Mouse (Mus musculus): ENCODE data around the gene Cacna1f.

The Cacna1f gene

GRCm38 (mm10) chrX:7632560-7632959 lies 25.7 kb downstream of the Cacna1f start:
- no peak for DNase-seq (ENCODE audit: low read depth, low spot score)

- no peak for DNase-seq (ENCODE audit: low read depth, low spot score)
Observed at GRCm38 (mm10) chrX:7635101-7635500, 28.2 kb downstream of the Cacna1f start.

GRCm38 (mm10) chrX:7638401-7639091 lies 31.7 kb downstream of the Cacna1f start, which contains the start of gene Syp:
TSS of gene Syp (plus strand) at chrX:7638471.
- peak; percentile 90 for DNase-seq (ENCODE audit: low read depth, low spot score)

GRCm38 (mm10) chrX:7639536-7640325 lies 32.8 kb downstream of the Cacna1f start:
- no peak for DNase-seq (ENCODE audit: low read depth, low spot score)

GRCm38 (mm10) chrX:7640785-7641184 lies 33.9 kb downstream of the Cacna1f start:
- peak; percentile 25 for DNase-seq (ENCODE audit: low read depth, low spot score)

GRCm38 (mm10) chrX:7645349-7645748 lies 38.5 kb downstream of the Cacna1f start:
- DNase-seq (ENCODE audit: low read depth, low spot score) = peak; percentile 78

GRCm38 (mm10) chrX:7648671-7649304 lies 41.9 kb downstream of the Cacna1f start:
- DNase-seq (ENCODE audit: low read depth, low spot score) = peak; percentile 97

- DNase-seq (ENCODE audit: low read depth, low spot score) = peak; percentile 30
Observed at GRCm38 (mm10) chrX:7657221-7657639, 50.3 kb downstream of the Cacna1f start, which contains the start of gene Prickle3. TSS of gene Prickle3 (plus strand) at chrX:7657260.

- DNase-seq (ENCODE audit: low read depth, low spot score) = peak; percentile 31
Observed at GRCm38 (mm10) chrX:7658031-7658784, 51.3 kb downstream of the Cacna1f start.

GRCm38 (mm10) chrX:7658785-7659589 lies 52.1 kb downstream of the Cacna1f start:
- peak; percentile 25 for DNase-seq (ENCODE audit: low read depth, low spot score)

- no peak for DNase-seq (ENCODE audit: low read depth, low spot score)
Observed at GRCm38 (mm10) chrX:7661086-7661485, 54.2 kb downstream of the Cacna1f start.

- no peak for DNase-seq (ENCODE audit: low read depth, low spot score)
Observed at GRCm38 (mm10) chrX:7662936-7663335, 56.1 kb downstream of the Cacna1f start.

GRCm38 (mm10) chrX:7664791-7665190 lies 57.9 kb downstream of the Cacna1f start:
- no peak for DNase-seq (ENCODE audit: low read depth, low spot score)

- peak; percentile 25 for DNase-seq (ENCODE audit: low read depth, low spot score)
Observed at GRCm38 (mm10) chrX:7665739-7666502, 59.0 kb downstream of the Cacna1f start.

- peak; percentile 75 for DNase-seq (ENCODE audit: low read depth, low spot score)
Observed at GRCm38 (mm10) chrX:7670390-7670881, 63.6 kb downstream of the Cacna1f start.

GRCm38 (mm10) chrX:7670921-7671623 lies 64.2 kb downstream of the Cacna1f start, which contains the start of gene Plp2:
TSS of gene Plp2 (minus strand) at chrX:7671390.
- peak; percentile 37 for DNase-seq (ENCODE audit: low read depth, low spot score)

- DNase-seq (ENCODE audit: low read depth, low spot score) = no peak
Observed at GRCm38 (mm10) chrX:7672739-7673138, 65.9 kb downstream of the Cacna1f start.

- peak; percentile 70 for DNase-seq (ENCODE audit: low read depth, low spot score)
Observed at GRCm38 (mm10) chrX:7673578-7674281, 66.8 kb downstream of the Cacna1f start.

Measured in ES-CJ7 (cell line).